Mouse (Mus musculus): Measurements from ENCODE around the gene Olfr11.

Gene Olfr11

GRCm38 (mm10) chr13:21642418-21642817, at the start of gene Olfr11:
TSS of gene Olfr11 (minus strand) at chr13:21642518.
- no peak for DNase-seq (ENCODE audit: low spot score in 2 of 2)

- DNase-seq (ENCODE audit: low spot score in 2 of 2) = no peak
Measured at GRCm38 (mm10) chr13:21677305-21677704, 35.0 kb upstream of the Olfr11 start, which contains the start of gene Olfr1360. TSS of gene Olfr1360 (minus strand) at chr13:21677405.

GRCm38 (mm10) chr13:21663286-21663685, 21.0 kb upstream of the Olfr11 start, which contains the start of gene Olfr1361:
TSS of gene Olfr1361 (minus strand) at chr13:21663386.
- no peak for DNase-seq (ENCODE audit: low spot score in 2 of 2)

GRCm38 (mm10) chr13:21613922-21614321, 28.4 kb downstream of the Olfr11 start, which contains the start of gene Olfr1362:
TSS of gene Olfr1362 (minus strand) at chr13:21614022.
- no peak for DNase-seq (ENCODE audit: low spot score in 2 of 2)

GRCm38 (mm10) chr13:21591618-21592017, 50.7 kb downstream of the Olfr11 start:
- no peak for DNase-seq (ENCODE audit: low spot score in 2 of 2)

Data from spleen, postnatal 36 days (tissue).